Mouse (Mus musculus) forebrain, embryonic 11.5 days (tissue): ENCODE measurements around the gene Tmem81. TPM values are rescaled to one million over a fixed set of nuclear protein-coding genes. Genes with fewer than 3 reads are reported as not detected.
A peak's percentile ranks its signal among the peaks of the same experiment; 100 is the strongest.

Experiments
- ATAC-seq: fragments of 200-750 bp; cut with Nextera tagmentation; replicated peaks from 2 replicates; pipeline ENCODE4 v1.8.0; 2017; ENCODE audit warnings: moderate TSS enrichment; ENCODE audit not compliant: low FRiP score
- DNase-seq: peaks from one replicate; pipeline ENCODE4 v3.0.0-alpha.2; 2017; ENCODE audit warnings: low spot score
- H3K27ac ChIP-seq: fragments of 300-500 bp; sonication (generic); 2 replicates; pipeline ENCODE4 v1.5.1; 2014; ENCODE audit warnings: low read depth, low read length
- H3K27me3 ChIP-seq: fragments of 300-500 bp; sonication (generic); 2 replicates; pipeline ENCODE4 v1.6.1; 2014; ENCODE audit warnings: mild to moderate bottlenecking, low read length, mixed read lengths; ENCODE audit not compliant: control insufficient read depth, insufficient read depth
- H3K36me3 ChIP-seq: fragments of 300-500 bp; sonication (generic); 2 replicates; pipeline ENCODE4 v1.6.1; 2014; ENCODE audit warnings: mild to moderate bottlenecking, low read length, moderate library complexity, mixed read lengths; ENCODE audit not compliant: control insufficient read depth, insufficient read depth
- H3K4me1 ChIP-seq: fragments of 300-500 bp; sonication (generic); replicated peaks from 2 replicates; pipeline ENCODE4 v1.6.1; 2014; ENCODE audit warnings: low read length, mixed read lengths; ENCODE audit not compliant: control insufficient read depth, insufficient read depth
- H3K4me2 ChIP-seq: fragments of 300-500 bp; sonication (generic); 2 replicates; pipeline ENCODE4 v1.6.1; 2014; ENCODE audit warnings: low read depth, mild to moderate bottlenecking, low read length, moderate library complexity, mixed read lengths; ENCODE audit not compliant: severe bottlenecking
- H3K4me3 ChIP-seq: fragments of 300-500 bp; sonication (generic); 2 replicates; pipeline ENCODE4 v1.5.1; 2014; ENCODE audit warnings: low read depth, low read length
- H3K9ac ChIP-seq: fragments of 300-500 bp; sonication (generic); 2 replicates; pipeline ENCODE4 v1.6.1; 2014; ENCODE audit warnings: low read length
- H3K9me3 ChIP-seq: fragments of 300-500 bp; sonication (generic); 2 replicates; pipeline ENCODE4 v1.6.1; 2016; ENCODE audit warnings: low read length, mixed read lengths; ENCODE audit not compliant: control insufficient read depth
- WGBS: fragments of 180-500 bp; shearing (Covaris S2); extraction: QIAGEN DNeasy Blood & Tissue Kit; methylation state at CpG from one replicate; pipeline ENCODE4 v1.1.7; 2014; 5-methylcytosine and 5-hydroxymethylcytosine counted together
- polyA plus RNA-seq: library from polyadenylated mRNA; unstranded; fragments of >200 nt; fragmentation: Nextera tagmentation; extraction: Ambion mirVana; gene quantifications from 2 replicates; pipeline ENCODE4 v1.2.1, GENCODE M21; 2014

Gene Tmem81
- polyA plus RNA-seq, 1 experiment from 2014 or later, result 1.1 TPM

DNA sequence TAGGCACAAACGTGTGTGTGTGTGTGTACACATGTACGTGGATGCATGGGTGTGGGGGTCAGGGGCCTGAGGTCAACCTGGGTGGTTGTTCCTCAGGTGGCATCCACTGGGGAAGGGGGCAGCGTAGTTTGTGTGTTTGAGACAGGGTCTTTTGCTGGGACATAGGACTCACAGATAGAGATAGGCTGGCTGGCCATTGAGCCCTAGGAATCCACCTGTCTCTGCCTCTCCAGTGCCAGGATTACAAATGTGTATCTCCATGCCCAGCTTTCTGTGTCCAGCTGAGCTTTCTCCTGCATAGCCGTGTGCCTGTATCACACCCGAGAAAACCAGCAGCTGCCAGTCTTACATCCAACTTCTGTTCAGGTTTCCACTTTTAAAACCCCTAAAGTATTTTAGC lies 3.7 kb downstream of the Tmem81 start:
- Histone ChIP-seq H3K4me1 (no peaks in the 10 kb centered on the region), H3K27ac (no peak overlapping the region), H3K4me2 (no peak overlapping the region), H3K27me3 (no peaks in the 10 kb centered on the region), H3K36me3 (peaks cover 7% of the 10 kb centered on the region), H3K9me3 (no peaks in the 10 kb centered on the region), H3K9ac (no peak overlapping the region), H3K4me3 (no peak overlapping the region)
- WGBS, result 93% methylated on average over 5 of the region's 5 CpGs
- DNase-seq (no peak), ATAC-seq (no peak)

DNA sequence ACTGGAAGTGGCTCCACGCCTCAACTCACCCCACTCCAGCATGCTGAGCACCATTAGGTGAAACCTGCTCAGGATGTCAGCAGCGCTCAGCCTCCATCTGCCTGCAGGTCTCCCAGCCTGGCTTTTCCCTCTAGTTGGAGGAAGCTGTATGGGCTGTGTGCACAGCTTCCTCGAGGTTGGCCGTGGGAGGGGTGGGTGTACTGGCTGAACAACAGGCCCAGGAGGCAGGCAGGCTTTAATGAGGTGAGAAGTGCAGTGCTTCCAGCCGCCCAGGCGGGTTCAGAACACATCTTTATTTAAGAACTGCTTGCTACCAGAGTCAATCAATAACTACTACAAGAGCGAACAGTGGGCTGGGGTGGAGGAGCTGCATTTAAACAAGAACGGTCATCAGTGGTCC lies 5.5 kb downstream of the Tmem81 start:
- DNase-seq (no peak), ATAC-seq (no peak)
- peaks cover 7% of the 10 kb centered on the region for H3K36me3 ChIP-seq
- H3K9me3 ChIP-seq, result no peaks in the 10 kb centered on the region
- no peaks in the 10 kb centered on the region for H3K27me3 ChIP-seq
- WGBS, result 69% methylated on average over 8 of the region's 8 CpGs
- H3K4me1 ChIP-seq, result no peaks in the 10 kb centered on the region
- no peak overlapping the region for H3K9ac ChIP-seq
- H3K27ac ChIP-seq, result 0 out of 2 replicates have a peak overlapping the region, but pooled peaks have one; percentile 12
- H3K4me2 ChIP-seq, result no peak overlapping the region
- no peak overlapping the region for H3K4me3 ChIP-seq

DNA sequence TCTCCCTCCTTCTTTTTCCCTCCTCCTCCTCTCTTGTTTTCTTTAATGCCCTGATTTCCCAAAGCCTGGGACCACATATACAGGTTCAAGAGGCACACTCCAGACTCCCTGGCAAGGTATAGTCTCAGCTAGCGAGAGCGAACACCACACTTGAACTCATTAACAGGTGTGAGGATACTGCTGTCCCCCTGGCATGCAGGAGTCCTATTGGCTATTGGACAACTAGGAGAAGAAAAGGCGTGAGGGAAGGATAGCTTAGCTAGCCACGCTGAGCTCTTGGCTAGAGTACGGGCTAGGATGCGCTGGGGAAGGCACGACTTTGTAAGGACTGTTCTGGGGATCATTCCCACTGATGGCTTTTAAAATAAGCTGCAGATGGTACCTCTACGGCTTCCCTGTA lies 6.1 kb downstream of the Tmem81 start:
- Histone ChIP-seq H3K27me3 (no peaks in the 10 kb centered on the region), H3K27ac (no peak overlapping the region), H3K9ac (no peak overlapping the region), H3K36me3 (peaks cover 4% of the 10 kb centered on the region; the same call in 1 of the 2 replicates), H3K9me3 (no peaks in the 10 kb centered on the region), H3K4me1 (no peaks in the 10 kb centered on the region), H3K4me2 (no peak overlapping the region), H3K4me3 (no peak overlapping the region)
- no peak for ATAC-seq
- WGBS, result 79% methylated on average over 8 of the region's 8 CpGs
- DNase-seq, result no peak

DNA sequence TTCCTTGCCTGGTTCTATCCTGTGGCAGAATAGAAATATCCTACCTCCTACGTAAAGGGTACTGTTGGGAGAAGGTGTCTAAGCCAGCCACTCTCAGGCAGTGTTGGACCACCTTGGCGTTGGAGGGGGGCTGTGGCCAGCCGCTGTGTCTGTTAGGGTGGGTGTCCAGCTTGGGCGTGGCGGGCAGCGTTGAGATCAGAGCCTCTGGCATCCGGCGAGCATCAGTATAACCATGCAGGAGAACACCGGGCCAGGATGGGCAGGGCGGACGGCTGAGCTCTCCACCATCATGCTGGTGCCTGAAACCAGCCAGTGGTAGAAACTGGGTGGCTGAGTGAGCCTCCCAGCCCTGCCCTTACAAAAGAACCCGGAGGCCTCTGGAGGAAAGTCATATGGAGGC lies 9.3 kb downstream of the Tmem81 start:
- Histone ChIP-seq H3K9ac (no peak overlapping the region), H3K4me3 (no peak overlapping the region), H3K36me3 (no peaks in the 10 kb centered on the region), H3K4me2 (no peak overlapping the region), H3K27me3 (no peaks in the 10 kb centered on the region), H3K27ac (no peak overlapping the region), H3K4me1 (no peaks in the 10 kb centered on the region), H3K9me3 (no peaks in the 10 kb centered on the region)
- no peak for DNase-seq
- no peak for ATAC-seq
- 94% methylated on average over 12 of the region's 12 CpGs for WGBS

DNA sequence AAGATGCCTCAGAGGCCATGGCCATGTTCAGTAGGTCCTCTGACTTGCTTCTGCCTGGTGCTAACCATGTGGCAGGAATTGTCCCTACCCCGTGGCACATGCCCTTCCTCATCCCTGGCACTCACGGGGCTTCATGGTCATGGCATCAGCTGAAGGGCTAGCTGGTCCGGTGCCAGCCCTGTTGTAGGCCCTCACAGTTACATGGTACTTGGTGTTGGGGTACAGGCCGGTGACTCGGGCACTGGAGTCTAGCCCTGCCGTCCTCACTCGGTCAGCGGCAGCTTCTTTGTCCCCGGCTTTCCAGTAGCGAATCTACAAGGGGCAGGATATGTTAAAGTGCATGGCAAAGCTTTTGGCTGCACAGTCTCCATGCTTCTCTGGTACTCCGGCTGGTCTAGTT lies 10.7 kb downstream of the Tmem81 start:
- Histone ChIP-seq H3K36me3 (no peaks in the 10 kb centered on the region), H3K9ac (no peak overlapping the region), H3K27ac (no peak overlapping the region), H3K4me1 (no peaks in the 10 kb centered on the region), H3K4me3 (no peak overlapping the region), H3K4me2 (no peak overlapping the region), H3K27me3 (no peaks in the 10 kb centered on the region), H3K9me3 (no peaks in the 10 kb centered on the region)
- ATAC-seq (no peak), DNase-seq (no peak)
- 90% methylated on average over 11 of the region's 11 CpGs for WGBS

DNA sequence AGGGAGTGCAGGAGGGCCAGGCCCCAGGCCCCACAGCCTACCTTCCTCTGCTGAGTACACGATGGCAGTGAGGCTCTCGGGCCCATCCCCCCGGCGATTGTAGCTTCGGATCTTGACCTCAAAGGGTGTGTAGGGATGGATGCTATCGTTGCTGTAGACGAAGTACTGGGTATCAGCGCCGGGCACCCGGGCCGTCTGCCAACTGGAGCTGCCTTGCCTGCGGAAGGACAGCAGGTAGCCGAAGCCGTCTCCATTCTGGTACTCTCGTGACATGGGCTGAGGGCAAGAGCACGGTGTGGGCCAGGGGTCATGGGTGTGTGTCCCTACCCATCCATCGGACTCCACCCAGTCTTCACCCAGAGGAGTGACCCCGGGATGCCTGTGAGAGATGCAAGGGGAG lies 12.6 kb downstream of the Tmem81 start:
- ATAC-seq (no peak), DNase-seq (peak; percentile 45)
- H3K27me3 ChIP-seq, result no peaks in the 10 kb centered on the region
- no peaks in the 10 kb centered on the region for H3K4me1 ChIP-seq
- H3K27ac ChIP-seq, result no peak overlapping the region
- H3K4me2 ChIP-seq, result no peak overlapping the region
- H3K36me3 ChIP-seq, result no peaks in the 10 kb centered on the region
- H3K9me3 ChIP-seq, result no peaks in the 10 kb centered on the region
- H3K4me3 ChIP-seq, result no peak overlapping the region
- 89% methylated on average over 18 of the region's 18 CpGs for WGBS
- no peak overlapping the region for H3K9ac ChIP-seq

DNA sequence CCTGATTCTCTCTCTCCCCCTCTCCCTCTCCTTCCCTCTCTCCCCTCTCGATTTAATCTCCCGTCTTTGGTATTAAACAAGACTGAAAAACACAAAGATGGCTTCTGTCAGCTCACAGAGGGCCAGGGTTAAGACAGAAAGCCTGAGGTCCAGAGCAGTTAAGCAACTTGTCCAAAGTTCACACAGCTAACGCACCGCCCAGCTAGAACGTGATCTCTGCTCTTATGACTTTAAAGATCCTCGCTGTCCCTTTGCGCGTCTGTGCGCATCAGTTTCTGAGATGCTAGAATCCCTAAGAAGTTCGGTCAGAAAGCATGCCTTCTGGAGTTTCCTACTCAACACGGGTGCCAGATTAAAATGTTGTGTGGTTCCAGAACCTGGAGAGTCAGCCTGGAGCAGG lies 13.7 kb downstream of the Tmem81 start:
- H3K27me3 ChIP-seq, result no peaks in the 10 kb centered on the region
- H3K4me1 ChIP-seq, result no peaks in the 10 kb centered on the region
- no peak overlapping the region for H3K9ac ChIP-seq
- H3K4me2 ChIP-seq, result no peak overlapping the region
- WGBS, result 86% methylated on average over 11 of the region's 11 CpGs
- DNase-seq (peak; percentile 22), ATAC-seq (no peak)
- H3K27ac ChIP-seq, result no peak overlapping the region
- no peaks in the 10 kb centered on the region for H3K9me3 ChIP-seq
- no peaks in the 10 kb centered on the region for H3K36me3 ChIP-seq
- H3K4me3 ChIP-seq, result no peak overlapping the region

DNA sequence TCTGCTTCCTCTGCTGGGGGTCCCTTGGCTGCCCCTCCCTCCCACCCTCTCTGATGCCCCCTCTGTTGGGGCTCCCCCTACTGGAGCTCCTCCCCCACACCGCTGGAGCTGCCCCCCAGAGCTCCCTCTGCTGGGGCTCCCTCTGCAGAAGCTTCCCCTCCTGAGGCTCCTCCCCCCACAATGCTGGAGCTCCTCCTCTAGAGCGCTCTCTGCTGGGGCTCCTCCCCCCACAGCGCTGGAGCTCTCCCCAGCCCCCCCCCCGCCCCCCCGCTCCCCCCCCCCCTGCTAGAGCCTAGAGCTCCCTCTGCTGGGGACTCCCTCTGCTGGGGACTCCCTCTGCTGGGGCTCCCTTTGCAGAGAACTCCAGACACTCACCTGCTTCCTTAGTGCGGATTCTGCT lies 14.7 kb downstream of the Tmem81 start:
- no peak overlapping the region for H3K27ac ChIP-seq
- H3K27me3 ChIP-seq, result no peaks in the 10 kb centered on the region
- no peak overlapping the region for H3K4me2 ChIP-seq
- DNase-seq, result peak; percentile 73
- H3K9me3 ChIP-seq, result no peaks in the 10 kb centered on the region
- no peaks in the 10 kb centered on the region for H3K36me3 ChIP-seq
- peak; percentile 45; the same call in 1 of the 2 replicates for ATAC-seq
- WGBS, result 29% methylated on average over 2 of the region's 6 CpGs
- H3K4me1 ChIP-seq, result no peaks in the 10 kb centered on the region
- H3K9ac ChIP-seq, result no peak overlapping the region
- H3K4me3 ChIP-seq, result no peak overlapping the region

DNA sequence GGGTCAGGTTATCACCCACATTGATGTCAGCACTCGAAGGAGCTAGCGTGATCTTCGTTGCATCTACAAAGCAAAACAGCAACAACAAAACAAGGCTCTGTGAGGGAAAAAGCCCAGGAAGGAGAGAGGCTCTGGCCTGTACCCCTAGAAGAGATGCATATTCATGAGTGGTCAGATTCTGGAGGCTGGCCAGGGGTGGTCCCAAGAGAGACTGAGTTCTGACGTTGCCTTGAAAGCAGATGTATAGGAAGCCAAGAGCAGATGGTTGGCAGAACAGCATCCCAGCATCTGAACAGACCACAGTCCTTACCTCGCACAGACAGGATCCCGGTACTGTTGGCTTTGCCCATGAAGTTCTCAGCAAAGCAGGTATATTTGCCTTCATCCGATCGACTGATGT lies 17.0 kb downstream of the Tmem81 start:
- Histone ChIP-seq H3K4me1 (0 out of 2 replicates have a peak, but pooled peaks cover 4% of the 10 kb centered on the region), H3K27ac (no peak overlapping the region), H3K4me3 (no peak overlapping the region), H3K36me3 (no peaks in the 10 kb centered on the region), H3K27me3 (no peaks in the 10 kb centered on the region), H3K9ac (no peak overlapping the region), H3K9me3 (no peaks in the 10 kb centered on the region), H3K4me2 (no peak overlapping the region)
- WGBS, result 90% methylated on average over 8 of the region's 8 CpGs
- DNase-seq, result no peak
- no peak for ATAC-seq
